Mouse (Mus musculus): ENCODE data around the gene Rnf224. TPM values are rescaled to one million over a fixed set of nuclear protein-coding genes. Genes with fewer than 3 reads are reported as not detected.

Rnf224 gene
- polyA plus RNA-seq, 1 experiment from 2014 or later = not detected

DNA sequence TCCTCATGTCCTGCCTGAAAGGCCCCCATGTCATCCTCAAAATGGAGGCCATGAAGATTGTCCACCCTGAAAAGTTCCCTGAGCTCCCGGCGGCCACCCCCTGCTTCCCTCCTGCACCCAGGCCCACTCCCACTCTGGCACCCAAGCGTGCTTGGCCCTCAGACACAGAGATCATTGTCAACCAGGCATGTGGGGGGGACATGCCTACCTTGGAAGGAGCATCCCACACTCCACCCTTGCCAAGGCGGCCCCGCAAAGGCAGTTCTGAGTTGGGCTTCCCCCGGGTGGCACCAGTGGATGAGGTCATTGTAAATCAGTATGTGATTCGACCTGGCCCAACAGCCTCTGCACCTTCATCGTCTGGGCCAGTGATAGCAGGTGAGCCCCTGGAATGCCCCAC, 6.8 kb upstream of the Rnf224 start:
- H3K4me3 ChIP-seq (ENCODE audit: low read length) = peak overlapping the region; percentile 68
- H3K4me1 ChIP-seq (ENCODE audit: control insufficient read depth, insufficient read depth, low read depth, low read length) = peaks cover 25% of the 10 kb centered on the region
- WGBS = 78% methylated on average over 8 of the region's 8 CpGs
- H3K27me3 ChIP-seq (replicated peaks; ENCODE audit: control insufficient read depth, insufficient read depth, low read length) = peaks cover 2% of the 10 kb centered on the region; the same call in 1 of the 2 replicates
- H3K27ac ChIP-seq (ENCODE audit: low read depth, low read length) = no peak overlapping the region
- no peak for ATAC-seq
- H3K9me3 ChIP-seq (ENCODE audit: control insufficient read depth, low read length) = no peaks in the 10 kb centered on the region
- peaks cover 12% of the 10 kb centered on the region for H3K36me3 ChIP-seq (ENCODE audit: control insufficient read depth, insufficient read depth, low read length)
- peak overlapping the region; percentile 87 for H3K4me2 ChIP-seq (ENCODE audit: low read length)
- H3K9ac ChIP-seq (ENCODE audit: low read depth, low read length) = peak overlapping the region; percentile 90

DNA sequence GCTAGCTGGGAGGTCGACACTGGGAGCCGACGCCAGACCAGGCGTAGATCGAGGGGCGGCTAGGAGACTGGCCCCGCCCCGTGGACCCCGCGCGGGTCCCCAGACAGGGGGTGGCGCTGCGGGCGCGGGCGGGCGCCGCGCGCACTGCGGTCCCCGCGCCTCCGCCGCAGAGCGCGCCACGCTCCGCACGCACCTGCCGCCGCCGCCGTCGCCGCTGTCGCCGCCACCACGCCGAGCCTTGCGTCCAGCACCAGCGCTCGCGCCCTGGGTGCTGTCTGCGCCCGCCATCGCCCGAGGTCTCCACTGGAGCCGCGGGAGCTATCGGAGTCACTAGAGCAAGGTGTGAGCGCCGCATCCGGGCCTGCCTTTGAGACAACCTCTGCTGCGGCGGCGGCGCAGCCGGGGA, 5.5 kb upstream of the Rnf224 start, which contains the start of the genes Rnf208 and Cysrt1:
TSS of gene Rnf208 (plus strand) at position 155 of the 406 bp plus-strand sequence.
TSS of gene Cysrt1 (minus strand) at position 352 of the 406 bp plus-strand sequence.
- peak within 1 kb of the TSS; percentile 80 for H3K27ac ChIP-seq (ENCODE audit: low read depth, low read length)
- H3K9ac ChIP-seq (ENCODE audit: low read depth, low read length) = peak within 1 kb of the TSS; percentile 90
- peaks cover 12% of the 10 kb centered on the region for H3K36me3 ChIP-seq (ENCODE audit: control insufficient read depth, insufficient read depth, low read length)
- WGBS = 0% methylated on average over 46 of the region's 59 CpGs
- peaks cover 2% of the 10 kb centered on the region; the same call in 1 of the 2 replicates for H3K27me3 ChIP-seq (replicated peaks; ENCODE audit: control insufficient read depth, insufficient read depth, low read length)
- peaks cover 25% of the 10 kb centered on the region for H3K4me1 ChIP-seq (ENCODE audit: control insufficient read depth, insufficient read depth, low read depth, low read length)
- peak within 1 kb of the TSS; percentile 68 for H3K4me3 ChIP-seq (ENCODE audit: low read length)
- no peaks in the 10 kb centered on the region for H3K9me3 ChIP-seq (ENCODE audit: control insufficient read depth, low read length)
- H3K4me2 ChIP-seq (ENCODE audit: low read length) = peak within 1 kb of the TSS; percentile 87
- peak; percentile 62 for ATAC-seq

DNA sequence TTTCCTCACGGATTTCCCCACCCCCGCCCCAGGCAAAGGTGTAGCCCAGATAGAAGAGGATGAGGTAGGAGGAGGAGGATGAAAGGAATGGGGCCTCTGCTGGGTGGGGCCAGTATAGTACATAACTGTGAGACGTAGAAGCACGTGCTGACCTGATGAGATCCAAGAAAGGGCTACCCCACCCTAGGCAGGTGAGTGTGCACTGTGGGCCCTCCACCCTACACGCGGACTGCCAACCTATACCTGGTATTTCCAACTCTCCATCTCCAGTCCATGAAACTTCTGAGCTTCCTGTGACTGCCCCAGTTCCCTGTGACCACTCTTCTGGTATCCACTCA, 4.8 kb upstream of the Rnf224 start:
- Histone ChIP-seq H3K9ac (ENCODE audit: low read depth, low read length) (peak overlapping the region; percentile 90), H3K27ac (ENCODE audit: low read depth, low read length) (peak overlapping the region; percentile 80; the same call in 1 of the 2 replicates), H3K4me1 (ENCODE audit: control insufficient read depth, insufficient read depth, low read depth, low read length) (peaks cover 25% of the 10 kb centered on the region), H3K27me3 (replicated peaks; ENCODE audit: control insufficient read depth, insufficient read depth, low read length) (peaks cover 2% of the 10 kb centered on the region; the same call in 1 of the 2 replicates), H3K36me3 (ENCODE audit: control insufficient read depth, insufficient read depth, low read length) (peaks cover 10% of the 10 kb centered on the region), H3K4me2 (ENCODE audit: low read length) (peak overlapping the region; percentile 87), H3K4me3 (ENCODE audit: low read length) (peak overlapping the region; percentile 68), H3K9me3 (ENCODE audit: control insufficient read depth, low read length) (no peaks in the 10 kb centered on the region)
- peak; percentile 25 for ATAC-seq
- 11% methylated on average over 6 of the region's 6 CpGs for whole genome bisulfite sequencing

DNA sequence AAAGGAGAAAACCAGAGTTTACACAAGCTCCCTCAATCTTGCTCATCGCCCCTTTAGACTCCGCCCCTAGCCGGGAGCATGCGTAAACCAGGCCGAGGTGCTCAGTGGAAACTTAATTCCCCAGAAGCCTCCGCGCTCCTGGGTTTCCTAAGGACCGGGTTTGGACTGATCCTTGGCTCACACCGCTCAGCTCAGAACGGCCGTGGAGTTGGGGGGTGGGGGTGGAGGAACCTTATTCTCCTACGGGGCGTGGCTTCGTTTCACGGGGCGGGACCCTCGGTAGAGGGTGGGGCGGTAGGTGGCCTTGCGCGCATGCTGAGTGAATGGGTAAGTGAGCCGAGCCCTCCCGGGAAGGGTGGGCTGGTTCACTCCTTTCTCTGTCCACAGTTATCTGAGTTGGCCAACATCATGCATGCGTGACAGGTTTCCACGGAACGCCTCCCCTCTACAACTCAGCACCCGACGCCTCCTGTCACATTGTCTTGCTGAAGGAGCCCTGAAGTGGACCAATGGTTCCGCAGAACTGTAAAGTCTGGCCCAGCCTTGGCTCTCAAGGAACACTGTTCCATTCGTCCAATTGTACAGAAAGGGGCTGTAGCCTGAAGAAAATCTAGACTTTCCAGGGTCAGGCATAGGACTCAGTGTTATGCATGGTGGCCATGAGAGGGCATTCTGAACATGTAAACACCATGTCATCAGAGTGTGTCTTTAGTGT, 4.3 kb upstream of the Rnf224 start:
- H3K4me1 ChIP-seq (ENCODE audit: control insufficient read depth, insufficient read depth, low read depth, low read length) = peaks cover 25% of the 10 kb centered on the region
- peak; percentile 84 for ATAC-seq
- H3K4me3 ChIP-seq (ENCODE audit: low read length) = peak overlapping the region; percentile 68
- no peaks in the 10 kb centered on the region for H3K9me3 ChIP-seq (ENCODE audit: control insufficient read depth, low read length)
- peak overlapping the region; percentile 44 for H3K27ac ChIP-seq (ENCODE audit: low read depth, low read length)
- 1% methylated on average over 29 of the region's 29 CpGs for WGBS
- peaks cover 10% of the 10 kb centered on the region for H3K36me3 ChIP-seq (ENCODE audit: control insufficient read depth, insufficient read depth, low read length)
- H3K4me2 ChIP-seq (ENCODE audit: low read length) = peak overlapping the region; percentile 87
- H3K27me3 ChIP-seq (replicated peaks; ENCODE audit: control insufficient read depth, insufficient read depth, low read length) = peaks cover 2% of the 10 kb centered on the region; the same call in 1 of the 2 replicates
- peak overlapping the region; percentile 56 for H3K9ac ChIP-seq (ENCODE audit: low read depth, low read length)

DNA sequence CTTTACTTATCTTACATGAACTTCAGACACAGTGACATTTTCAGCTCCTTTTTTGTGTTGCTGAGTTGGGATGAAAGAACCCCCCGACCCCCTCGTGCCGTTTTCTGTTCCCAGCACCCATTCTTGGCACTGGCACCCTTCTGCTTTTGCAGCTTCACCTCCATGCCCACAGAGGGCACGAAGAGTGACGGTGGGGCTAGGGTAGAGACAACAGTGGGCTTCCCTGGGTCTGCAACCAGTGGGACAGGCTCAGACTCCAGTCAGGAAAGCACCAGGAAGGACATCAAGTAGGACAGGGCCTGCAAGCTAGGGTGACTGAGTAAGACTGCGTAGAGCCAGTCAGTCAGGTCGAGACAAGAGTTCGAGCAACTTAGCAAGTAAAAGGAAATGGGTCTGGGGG, 3.7 kb upstream of the Rnf224 start:
- Histone ChIP-seq H3K36me3 (ENCODE audit: control insufficient read depth, insufficient read depth, low read length) (peaks cover 7% of the 10 kb centered on the region), H3K27me3 (replicated peaks; ENCODE audit: control insufficient read depth, insufficient read depth, low read length) (peaks cover 2% of the 10 kb centered on the region; the same call in 1 of the 2 replicates), H3K4me3 (ENCODE audit: low read length) (peak overlapping the region; percentile 68), H3K9ac (ENCODE audit: low read depth, low read length) (peak overlapping the region; percentile 56), H3K27ac (ENCODE audit: low read depth, low read length) (peak overlapping the region; percentile 44; the same call in 1 of the 2 replicates), H3K4me2 (ENCODE audit: low read length) (peak overlapping the region; percentile 87), H3K4me1 (ENCODE audit: control insufficient read depth, insufficient read depth, low read depth, low read length) (peaks cover 25% of the 10 kb centered on the region), H3K9me3 (ENCODE audit: control insufficient read depth, low read length) (no peaks in the 10 kb centered on the region)
- ATAC-seq = peak; percentile 6
- WGBS = 49% methylated on average over 8 of the region's 8 CpGs

DNA sequence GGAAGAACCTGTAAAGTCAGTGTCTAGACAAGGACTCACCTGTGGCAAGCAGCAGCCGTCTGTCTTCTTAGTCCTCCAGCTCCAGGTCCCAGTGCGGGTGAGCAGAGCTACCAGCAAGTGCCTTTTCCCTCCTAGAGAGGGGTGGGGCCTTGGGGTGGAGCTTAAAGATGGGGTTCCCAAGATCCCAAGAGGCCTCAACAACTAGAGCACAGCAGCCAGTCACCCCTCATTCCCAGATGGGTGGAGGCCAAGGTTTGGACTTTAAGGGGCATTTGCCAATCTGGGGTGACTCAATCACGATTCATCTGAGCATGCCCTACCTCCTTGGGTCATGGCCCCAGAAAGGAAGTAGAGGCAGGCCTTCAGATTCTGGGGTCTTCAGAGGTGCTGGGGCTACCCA, 3.2 kb upstream of the Rnf224 start:
- Histone ChIP-seq H3K36me3 (ENCODE audit: control insufficient read depth, insufficient read depth, low read length) (peaks cover 5% of the 10 kb centered on the region; the same call in 1 of the 2 replicates), H3K27me3 (replicated peaks; ENCODE audit: control insufficient read depth, insufficient read depth, low read length) (peaks cover 2% of the 10 kb centered on the region; the same call in 1 of the 2 replicates), H3K9ac (ENCODE audit: low read depth, low read length) (no peak overlapping the region), H3K4me2 (ENCODE audit: low read length) (no peak overlapping the region), H3K4me3 (ENCODE audit: low read length) (no peak overlapping the region), H3K4me1 (ENCODE audit: control insufficient read depth, insufficient read depth, low read depth, low read length) (peaks cover 25% of the 10 kb centered on the region), H3K27ac (ENCODE audit: low read depth, low read length) (no peak overlapping the region), H3K9me3 (ENCODE audit: control insufficient read depth, low read length) (no peaks in the 10 kb centered on the region)
- WGBS = 88% methylated on average over 3 of the region's 3 CpGs
- ATAC-seq = no peak

DNA sequence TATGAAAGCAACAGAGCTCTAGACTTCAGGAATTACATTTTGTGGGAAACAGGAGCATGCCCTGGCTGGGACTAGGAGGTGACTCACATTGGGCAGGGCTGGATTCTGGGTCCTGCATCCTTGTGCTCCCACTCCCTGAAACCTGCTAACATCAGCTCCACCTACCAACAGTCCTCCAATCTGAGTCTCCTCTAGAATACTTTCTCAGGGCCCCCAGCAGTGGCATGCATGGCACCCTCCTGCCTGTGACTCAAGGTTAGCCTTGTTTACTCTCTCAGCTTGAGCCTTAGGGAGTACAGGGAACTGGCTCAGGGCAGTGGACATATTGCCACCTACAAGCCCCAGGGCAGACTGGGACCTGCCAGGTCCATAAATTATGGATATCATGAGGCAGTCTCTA, 1.5 kb upstream of the Rnf224 start:
- Histone ChIP-seq H3K27ac (ENCODE audit: low read depth, low read length) (no peak overlapping the region), H3K9me3 (ENCODE audit: control insufficient read depth, low read length) (no peaks in the 10 kb centered on the region), H3K9ac (ENCODE audit: low read depth, low read length) (no peak overlapping the region), H3K4me2 (ENCODE audit: low read length) (no peak overlapping the region), H3K36me3 (ENCODE audit: control insufficient read depth, insufficient read depth, low read length) (no peaks in the 10 kb centered on the region), H3K4me3 (ENCODE audit: low read length) (no peak overlapping the region), H3K4me1 (ENCODE audit: control insufficient read depth, insufficient read depth, low read depth, low read length) (peaks cover 18% of the 10 kb centered on the region), H3K27me3 (replicated peaks; ENCODE audit: control insufficient read depth, insufficient read depth, low read length) (peaks cover 2% of the 10 kb centered on the region; the same call in 1 of the 2 replicates)
- no peak for ATAC-seq

DNA sequence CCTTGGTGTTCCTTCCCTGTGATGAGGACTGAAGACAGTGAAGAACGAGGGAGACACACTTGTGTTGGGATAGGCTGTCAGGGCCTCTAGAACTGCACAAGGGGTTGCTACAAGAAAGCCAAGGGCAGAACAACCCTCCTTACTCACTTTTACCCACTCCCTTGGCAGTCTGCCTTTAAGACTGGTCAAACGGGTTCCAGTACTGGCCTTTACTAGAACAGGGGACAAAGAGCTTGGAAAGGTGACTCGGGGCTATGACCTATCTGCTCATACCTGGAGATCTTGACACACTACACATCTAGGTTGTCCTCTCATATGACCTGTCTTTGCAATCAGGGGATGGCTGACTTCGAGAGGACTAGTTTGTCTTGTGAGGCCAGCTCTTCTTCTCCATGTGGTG, 935 bp upstream of the Rnf224 start:
- H3K36me3 ChIP-seq (ENCODE audit: control insufficient read depth, insufficient read depth, low read length) = no peaks in the 10 kb centered on the region
- ATAC-seq = no peak
- H3K4me1 ChIP-seq (ENCODE audit: control insufficient read depth, insufficient read depth, low read depth, low read length) = peaks cover 12% of the 10 kb centered on the region
- H3K27me3 ChIP-seq (replicated peaks; ENCODE audit: control insufficient read depth, insufficient read depth, low read length) = peaks cover 4% of the 10 kb centered on the region; the same call in 1 of the 2 replicates
- no peak overlapping the region for H3K4me2 ChIP-seq (ENCODE audit: low read length)
- no peaks in the 10 kb centered on the region for H3K9me3 ChIP-seq (ENCODE audit: control insufficient read depth, low read length)
- no peak overlapping the region for H3K9ac ChIP-seq (ENCODE audit: low read depth, low read length)
- no peak overlapping the region for H3K27ac ChIP-seq (ENCODE audit: low read depth, low read length)
- 77% methylated on average over 4 of the region's 4 CpGs for WGBS
- no peak overlapping the region for H3K4me3 ChIP-seq (ENCODE audit: low read length)

DNA sequence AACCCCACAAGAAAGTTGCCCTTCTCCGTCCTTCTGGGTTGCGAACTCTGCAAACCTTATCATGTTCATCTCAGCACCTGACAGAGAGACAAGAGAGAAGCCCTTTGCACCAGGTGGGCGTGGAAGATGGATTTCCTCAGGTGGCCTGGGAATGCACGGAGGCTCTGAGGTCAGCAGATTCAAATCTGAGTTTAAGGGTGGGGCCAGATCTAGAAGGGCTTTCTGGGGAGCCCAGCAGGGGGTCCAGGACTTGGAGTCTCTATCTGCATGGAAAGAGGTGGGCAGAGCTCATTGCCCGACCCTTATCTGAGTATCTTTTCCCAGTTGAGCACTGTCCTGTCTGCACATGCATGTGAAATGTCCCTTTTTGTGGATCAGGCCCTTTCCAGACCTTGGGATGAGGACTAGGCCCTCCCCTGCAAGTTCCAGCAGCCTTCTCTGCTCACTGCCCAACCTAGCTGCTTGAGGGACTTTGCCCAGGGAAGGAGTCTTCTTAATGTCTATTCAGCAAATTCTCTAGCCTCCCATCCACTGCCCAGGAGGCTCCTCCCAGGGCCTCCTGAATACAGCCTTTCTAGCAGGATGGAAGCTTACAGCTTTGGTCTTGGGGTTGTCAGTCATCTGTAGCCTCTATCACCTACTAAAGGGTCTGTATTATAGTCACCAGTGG, 1.9 kb downstream of the Rnf224 start:
- H3K27ac ChIP-seq (ENCODE audit: low read depth, low read length) = no peak overlapping the region
- H3K9ac ChIP-seq (ENCODE audit: low read depth, low read length) = no peak overlapping the region
- H3K27me3 ChIP-seq (replicated peaks; ENCODE audit: control insufficient read depth, insufficient read depth, low read length) = peaks cover 4% of the 10 kb centered on the region; the same call in 1 of the 2 replicates
- WGBS = 78% methylated on average over 5 of the region's 5 CpGs
- H3K4me2 ChIP-seq (ENCODE audit: low read length) = no peak overlapping the region
- no peaks in the 10 kb centered on the region for H3K4me1 ChIP-seq (ENCODE audit: control insufficient read depth, insufficient read depth, low read depth, low read length)
- H3K9me3 ChIP-seq (ENCODE audit: control insufficient read depth, low read length) = no peaks in the 10 kb centered on the region
- no peak overlapping the region for H3K4me3 ChIP-seq (ENCODE audit: low read length)
- H3K36me3 ChIP-seq (ENCODE audit: control insufficient read depth, insufficient read depth, low read length) = no peaks in the 10 kb centered on the region
- no peak for ATAC-seq
